Mouse (Mus musculus) lung, postnatal 0 days (tissue): ENCODE results near the gene Npm3. TPM values are rescaled to one million over a fixed set of nuclear protein-coding genes. Genes with fewer than 3 reads are reported as not detected.
A peak's percentile ranks its signal among the peaks of the same experiment; 100 is the strongest.

Source experiments
- ATAC-seq: fragments of 200-750 bp; cut with Nextera tagmentation; 2 replicates; pipeline ENCODE4 v1.8.0; 2017; ENCODE audit warnings: moderate library complexity
- DNase-seq: peaks from one replicate; pipeline ENCODE4 v3.0.0-alpha.2; 2016; ENCODE audit warnings: low spot score
- H3K27ac ChIP-seq: fragments of 300-500 bp; sonication (generic); 2 replicates; pipeline ENCODE4 v1.5.1; 2014; ENCODE audit warnings: antibody characterized with exemption, mild to moderate bottlenecking, low read length, mixed read lengths
- H3K27me3 ChIP-seq: fragments of 300-500 bp; sonication (generic); replicated peaks from 2 replicates; pipeline ENCODE4 v1.6.1; 2014; ENCODE audit warnings: low read length, mixed read lengths; ENCODE audit not compliant: insufficient read depth
- H3K36me3 ChIP-seq: fragments of 300-500 bp; sonication (generic); 2 replicates; pipeline ENCODE4 v1.6.1; 2014; ENCODE audit warnings: low read length, mixed read lengths; ENCODE audit not compliant: insufficient read depth
- H3K4me1 ChIP-seq: fragments of 300-500 bp; sonication (generic); 2 replicates; pipeline ENCODE4 v1.6.1; 2014; ENCODE audit warnings: antibody characterized with exemption, low read depth, low read length, mixed read lengths; ENCODE audit not compliant: insufficient read depth
- H3K4me2 ChIP-seq: fragments of 300-500 bp; sonication (generic); replicated peaks from 2 replicates; pipeline ENCODE4 v1.6.1; 2014; ENCODE audit warnings: low read depth, mild to moderate bottlenecking, low read length, moderate library complexity, mixed read lengths
- H3K4me3 ChIP-seq: fragments of 300-500 bp; sonication (generic); 2 replicates; pipeline ENCODE4 v1.5.1; 2014; ENCODE audit warnings: low read depth, low read length
- H3K9ac ChIP-seq: fragments of 300-500 bp; sonication (generic); replicated peaks from 2 replicates; pipeline ENCODE4 v1.6.1; 2014; ENCODE audit warnings: low read depth, mild to moderate bottlenecking
- H3K9me3 ChIP-seq: fragments of 300-500 bp; sonication (generic); 2 replicates; pipeline ENCODE4 v1.6.1; 2016; ENCODE audit warnings: low read length, mixed read lengths
- CTCF ChIP-seq: IDR thresholded peaks from 2 replicates; pipeline ENCODE4 v1.5.1; 2016; ENCODE audit warnings: antibody characterized with exemption, mild to moderate bottlenecking
- EP300 ChIP-seq: IDR thresholded peaks from 2 replicates; pipeline ENCODE4 v1.6.1; 2016; ENCODE audit warnings: antibody characterized with exemption, mild to moderate bottlenecking, control low read depth
- WGBS: fragments of 180-500 bp; shearing (Covaris S2); extraction: QIAGEN DNeasy Blood & Tissue Kit; methylation state at CpG from one replicate; pipeline ENCODE4 v1.1.7; 2014; 5-methylcytosine and 5-hydroxymethylcytosine counted together
- polyA plus RNA-seq: library from polyadenylated mRNA; unstranded; fragments of >200 nt; fragmentation: Nextera tagmentation; extraction: Ambion mirVana; gene quantifications from 2 replicates; pipeline ENCODE4 v1.2.1, GENCODE M21; 2015

Gene Npm3
- polyA plus RNA-seq, 1 experiment from 2014 or later, result 7.7 TPM

- Histone ChIP-seq H3K36me3 (no peaks in the 10 kb centered on the region), H3K9me3 (no peaks in the 10 kb centered on the region), H3K9ac (no peak within 1 kb of the TSS), H3K4me1 (peaks cover 7% of the 10 kb centered on the region; the same call in 1 of the 2 replicates), H3K4me2 (peak within 1 kb of the TSS; percentile 76), H3K27ac (no peak within 1 kb of the TSS), H3K27me3 (peaks cover 65% of the 10 kb centered on the region), H3K4me3 (peak within 1 kb of the TSS; percentile 42)
- no peak for DNase-seq
- TF ChIP-seq EP300 (no peak), CTCF (no peak)
- WGBS, result under 1% methylated on average over 41 of the region's 68 CpGs
- no peak; the same call in 1 of the 2 replicates for ATAC-seq
Measured at GRCm38 (mm10) chr19:45742218-45742983, 7.0 kb downstream of the Npm3 start, which contains the start of gene Fgf8. Gene Fgf8, minus strand, starts transcription at chr19:45742915.

GRCm38 (mm10) chr19:45741431-45742217 is 7.8 kb downstream of the Npm3 start:
- Histone ChIP-seq H3K9me3 (no peaks in the 10 kb centered on the region), H3K9ac (no peak overlapping the region), H3K36me3 (no peaks in the 10 kb centered on the region), H3K4me2 (no peak overlapping the region; the same call in 1 of the 2 replicates), H3K27ac (no peak overlapping the region), H3K4me3 (peak overlapping the region; percentile 42; the same call in 1 of the 2 replicates), H3K4me1 (peaks cover 9% of the 10 kb centered on the region; the same call in 1 of the 2 replicates), H3K27me3 (peaks cover 71% of the 10 kb centered on the region)
- TF ChIP-seq EP300 (no peak), CTCF (no peak)
- ATAC-seq (no peak), DNase-seq (no peak)
- WGBS, result 3% methylated on average over 45 of the region's 45 CpGs

- TF ChIP-seq CTCF (no peak), EP300 (no peak)
- WGBS, result 10% methylated on average over 7 of the region's 7 CpGs
- H3K9ac ChIP-seq, result no peak overlapping the region
- no peaks in the 10 kb centered on the region for H3K9me3 ChIP-seq
- no peak overlapping the region for H3K4me2 ChIP-seq
- peaks cover 72% of the 10 kb centered on the region for H3K27me3 ChIP-seq
- ATAC-seq (no peak), DNase-seq (no peak)
- H3K4me3 ChIP-seq, result no peak overlapping the region
- no peaks in the 10 kb centered on the region for H3K36me3 ChIP-seq
- peaks cover 9% of the 10 kb centered on the region; the same call in 1 of the 2 replicates for H3K4me1 ChIP-seq
- no peak overlapping the region for H3K27ac ChIP-seq
Measured at GRCm38 (mm10) chr19:45740817-45741216, 8.6 kb downstream of the Npm3 start.

DNA sequence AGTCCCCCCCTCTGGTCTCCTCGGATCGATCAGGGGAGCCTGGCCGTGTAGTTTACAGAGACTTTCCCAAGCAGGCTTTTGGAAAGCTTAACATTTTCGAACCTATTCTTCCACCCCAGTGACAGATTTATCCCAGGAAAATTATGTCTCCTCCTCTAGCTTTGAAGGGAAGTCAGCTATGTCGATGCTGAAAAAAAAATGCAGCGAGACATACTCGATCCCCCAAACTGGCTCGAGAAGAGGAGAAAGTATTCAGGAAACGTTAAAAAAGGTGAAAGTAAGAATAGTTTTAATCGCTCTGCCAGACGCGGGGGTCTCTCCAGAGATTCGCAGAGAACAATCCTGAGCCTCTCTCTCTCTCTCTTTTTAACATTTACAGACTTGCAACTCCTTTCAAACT is 9.2 kb downstream of the Npm3 start:
- ATAC-seq (no peak), DNase-seq (no peak)
- no peak overlapping the region for H3K4me2 ChIP-seq
- H3K9ac ChIP-seq, result no peak overlapping the region
- H3K4me1 ChIP-seq, result peaks cover 9% of the 10 kb centered on the region; the same call in 1 of the 2 replicates
- no peaks in the 10 kb centered on the region for H3K36me3 ChIP-seq
- H3K4me3 ChIP-seq, result no peak overlapping the region
- no peak overlapping the region for H3K27ac ChIP-seq
- WGBS, result 15% methylated on average over 13 of the region's 13 CpGs
- TF ChIP-seq EP300 (no peak), CTCF (no peak)
- H3K9me3 ChIP-seq, result no peaks in the 10 kb centered on the region
- peaks cover 70% of the 10 kb centered on the region for H3K27me3 ChIP-seq

- no peak for ATAC-seq
- no peak for DNase-seq
- H3K36me3 ChIP-seq, result no peaks in the 10 kb centered on the region
- WGBS, result 79% methylated on average over 5 of the region's 5 CpGs
- no peak overlapping the region for H3K4me3 ChIP-seq
- no peak overlapping the region for H3K4me2 ChIP-seq
- H3K27ac ChIP-seq, result no peak overlapping the region
- H3K4me1 ChIP-seq, result peaks cover 9% of the 10 kb centered on the region; the same call in 1 of the 2 replicates
- peaks cover 64% of the 10 kb centered on the region for H3K27me3 ChIP-seq
- H3K9ac ChIP-seq, result no peak overlapping the region
- H3K9me3 ChIP-seq, result no peaks in the 10 kb centered on the region
- no peak for TF ChIP-seq EP300
- TF ChIP-seq CTCF, result no peak
Measured at GRCm38 (mm10) chr19:45738521-45738920, 10.9 kb downstream of the Npm3 start.

DNA sequence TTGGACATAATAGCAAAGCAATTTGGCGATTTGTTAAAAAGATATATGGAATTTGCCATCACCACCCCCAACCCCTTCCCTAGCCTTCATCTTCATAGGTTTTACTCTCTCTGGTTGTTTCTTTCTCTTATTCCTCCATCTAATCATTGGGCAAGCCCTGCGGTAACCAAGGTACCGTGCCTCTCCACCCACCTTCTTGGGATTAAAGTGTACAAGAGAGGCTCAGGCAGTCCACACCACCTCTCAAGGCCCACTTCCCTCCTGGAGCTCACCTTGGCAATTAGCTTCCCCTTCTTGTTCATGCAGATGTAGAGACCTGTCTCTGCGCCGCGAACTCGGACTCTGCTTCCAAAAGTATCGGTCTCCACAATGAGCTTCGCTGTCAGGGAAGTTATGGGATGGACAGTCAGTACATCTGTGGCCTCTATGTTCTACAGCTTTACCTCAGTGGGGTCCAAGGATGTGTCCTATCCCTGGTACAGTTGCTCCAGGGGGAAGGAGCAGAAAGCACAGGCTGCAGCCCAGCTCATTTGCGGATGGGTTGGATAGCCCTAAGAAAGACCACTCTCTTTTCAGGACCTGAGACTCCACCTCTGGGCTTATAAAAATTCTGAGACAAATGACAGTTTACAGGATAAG is 11.4 kb downstream of the Npm3 start:
- no peak for TF ChIP-seq EP300
- TF ChIP-seq CTCF, result no peak
- 81% methylated on average over 10 of the region's 10 CpGs for WGBS
- no peak overlapping the region for H3K4me2 ChIP-seq
- H3K27ac ChIP-seq, result no peak overlapping the region
- no peak overlapping the region for H3K9ac ChIP-seq
- H3K4me1 ChIP-seq, result peaks cover 9% of the 10 kb centered on the region; the same call in 1 of the 2 replicates
- no peak overlapping the region for H3K4me3 ChIP-seq
- DNase-seq (no peak), ATAC-seq (no peak)
- H3K36me3 ChIP-seq, result no peaks in the 10 kb centered on the region
- peaks cover 66% of the 10 kb centered on the region for H3K27me3 ChIP-seq
- H3K9me3 ChIP-seq, result no peaks in the 10 kb centered on the region
